Mouse (Mus musculus): ENCODE measurements around the gene Il7r.

Gene Il7r

DNA sequence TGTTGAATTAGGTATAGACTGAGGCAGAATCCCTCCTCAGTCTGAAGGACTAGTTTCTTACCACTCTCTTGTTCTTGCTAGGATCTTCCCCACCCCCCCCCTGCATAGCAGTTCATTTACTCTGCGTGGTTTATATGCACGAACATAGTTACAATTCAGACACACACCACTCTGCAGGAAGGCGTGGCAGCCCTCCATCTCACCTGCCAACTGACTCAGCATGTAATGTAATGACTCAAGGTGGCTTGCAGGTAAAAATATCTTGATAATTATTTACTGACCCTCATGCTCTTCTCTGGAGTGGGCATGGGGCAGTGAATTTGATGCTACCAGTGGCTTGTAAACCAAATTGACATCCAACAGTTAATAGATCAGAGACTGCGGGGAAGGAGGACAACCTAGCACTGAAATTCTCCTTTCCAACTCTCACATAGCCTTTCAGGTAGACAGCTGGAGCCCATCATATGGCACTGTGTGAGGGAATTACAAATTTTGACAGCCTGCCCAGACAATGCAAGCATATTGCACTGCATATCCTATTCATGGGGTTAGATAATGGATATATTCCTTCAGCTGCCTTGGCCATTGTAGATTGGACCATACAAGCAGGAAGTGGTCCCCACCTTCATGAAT lies 58.8 kb downstream of the Il7r start:
- peak; percentile 67 to 70 for DNase-seq

DNA sequence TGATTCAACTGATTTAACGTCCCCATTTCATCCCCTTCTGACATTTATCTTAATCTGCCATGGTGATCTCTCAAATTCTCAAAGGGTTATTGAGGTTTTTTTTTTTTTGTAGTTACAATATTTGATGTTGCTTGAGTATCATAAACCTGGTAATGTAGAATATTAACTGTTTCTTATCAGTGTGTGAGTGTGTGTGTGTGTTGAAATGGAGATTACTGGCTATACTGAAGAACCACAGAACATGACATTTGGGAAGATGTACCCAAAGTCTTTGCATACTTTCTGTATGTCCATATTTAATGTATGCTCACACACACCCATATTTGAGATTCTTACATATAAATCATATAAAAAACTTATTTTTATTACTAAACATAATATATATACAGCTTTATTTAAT lies 65.9 kb downstream of the Il7r start:
- DNase-seq: no peak

DNA sequence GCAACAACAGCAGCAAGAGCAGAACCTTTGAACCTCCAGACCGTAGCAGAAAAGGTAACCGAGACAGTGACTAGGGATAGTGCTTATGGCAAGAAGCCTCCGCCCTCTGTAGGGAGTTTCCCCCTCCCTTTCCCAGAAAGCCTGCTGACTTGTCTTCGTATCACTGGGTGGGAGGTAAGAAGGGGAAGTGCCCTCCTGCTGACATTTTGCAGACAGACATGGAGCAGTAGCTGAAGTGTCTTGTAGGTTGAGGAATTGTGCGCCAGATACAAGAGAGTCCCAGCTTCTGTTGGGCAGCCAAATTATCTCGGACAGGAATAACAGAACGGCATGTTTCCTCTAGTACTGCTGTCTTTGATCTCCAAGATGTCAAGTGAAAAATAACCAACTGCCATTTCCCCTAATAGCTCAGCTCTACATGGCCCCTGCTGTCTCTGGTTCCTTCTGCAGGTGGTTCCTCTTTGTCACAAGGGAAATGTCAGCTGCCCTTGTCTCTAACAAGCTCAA lies 66.4 kb downstream of the Il7r start:
- no peak for DNase-seq

Data from cerebellum, postnatal 25 days (tissue).